10 mouse cellular contexts compared by ENCODE assay signal in genomic region chr2:119250377-119250776, GRCm38 (mm10). TPM values are rescaled to one million over a fixed set of nuclear protein-coding genes. Genes with fewer than 3 reads are reported as not detected.
DNase-seq lines count a peak whose midpoint lies in the region; ATAC-seq and TF ChIP-seq lines count a peak whose summit lies in the region.
"Had no signal": no experiment of that assay in that cellular context is flagged by ENCODE, and none has a peak within 500 bp of the region (broad histone marks: within the 10 kb centered on the region; RNA-seq: fewer than 3 reads in every experiment).

No protein-coding gene starts in this region.

- no peak for TF ChIP-seq CTCF in lung, postnatal 0 days (IDR thresholded peaks at IDR 0.05)

- H3K27me3 ChIP-seq in heart, embryonic 12.5 days (replicated peaks) = peaks cover 47% of the 10 kb centered on the region
- no peaks in the 10 kb centered on the region for H3K27me3 ChIP-seq in lung, postnatal 0 days (replicated peaks; ENCODE audit: insufficient read depth, low read length)
- H3K27me3 ChIP-seq in forebrain, embryonic 16.5 days (replicated peaks; ENCODE audit: control insufficient read depth, insufficient read depth, low read length) = peaks cover 8% of the 10 kb centered on the region
- no peaks in the 10 kb centered on the region for H3K27me3 ChIP-seq in stomach, embryonic 15.5 days (replicated peaks)

- no peak overlapping the region for H3K4me3 ChIP-seq in heart, embryonic 12.5 days
- no peak overlapping the region for H3K4me3 ChIP-seq in lung, postnatal 0 days (ENCODE audit: low read depth, low read length)
- H3K4me3 ChIP-seq in forebrain, embryonic 16.5 days (replicated peaks; ENCODE audit: low read length) = no peak overlapping the region
- no peak overlapping the region for H3K4me3 ChIP-seq in stomach, embryonic 15.5 days (replicated peaks)

- DNase-seq in heart, adult 11 months = no peak
- DNase-seq in lung, postnatal 0 days (ENCODE audit: low spot score) = no peak
- no peak for DNase-seq in lung, postnatal 4 days
- DNase-seq in right cerebral cortex, postnatal 4 days = no peak

- H3K4me2 ChIP-seq in heart, embryonic 12.5 days = peak overlapping the region; percentile 58; the same call in 1 of the 2 replicates
- H3K4me2 ChIP-seq in lung, postnatal 0 days (replicated peaks; ENCODE audit: low read depth, low read length) = no peak overlapping the region
- H3K4me2 ChIP-seq in forebrain, embryonic 16.5 days (ENCODE audit: low read length) = no peak overlapping the region
- no peak overlapping the region for H3K4me2 ChIP-seq in stomach, embryonic 15.5 days

- no peak overlapping the region for H3K9ac ChIP-seq in heart, embryonic 12.5 days
- H3K9ac ChIP-seq in lung, postnatal 0 days (replicated peaks; ENCODE audit: low read depth) = no peak overlapping the region
- no peak overlapping the region for H3K9ac ChIP-seq in forebrain, embryonic 16.5 days (replicated peaks; ENCODE audit: low read depth, low read length)
- H3K9ac ChIP-seq in stomach, embryonic 15.5 days = no peak overlapping the region

- WGBS in heart, embryonic 12.5 days = 63% methylated on average over 5 of the region's 5 CpGs
- 54% methylated on average over 5 of the region's 5 CpGs for WGBS in lung, postnatal 0 days
- WGBS in forebrain, embryonic 16.5 days = 57% methylated on average over 5 of the region's 5 CpGs
- 55% methylated on average over 5 of the region's 5 CpGs for WGBS in stomach, embryonic 15.5 days

- TF ChIP-seq EP300 in lung, postnatal 0 days (IDR thresholded peaks at IDR 0.05) = no peak

- H3K9me3 ChIP-seq in heart, embryonic 12.5 days (replicated peaks) = no peaks in the 10 kb centered on the region
- no peaks in the 10 kb centered on the region for H3K9me3 ChIP-seq in lung, postnatal 0 days (ENCODE audit: low read length)
- no peaks in the 10 kb centered on the region for H3K9me3 ChIP-seq in forebrain, embryonic 16.5 days (ENCODE audit: control insufficient read depth, low read length)
- H3K9me3 ChIP-seq in stomach, embryonic 15.5 days = no peaks in the 10 kb centered on the region

- no peak for ATAC-seq in heart, embryonic 12.5 days (ENCODE audit: insufficient number of reproducible peaks, low FRiP score)
- ATAC-seq in lung, postnatal 0 days = peak; percentile 4; the same call in 1 of the 2 replicates
- ATAC-seq in forebrain, embryonic 16.5 days = 0 out of 2 replicates have a peak, but pooled peaks have one; percentile 10
- peak; percentile 16; the same call in 1 of the 2 replicates for ATAC-seq in stomach, embryonic 15.5 days (ENCODE audit: insufficient read depth, low FRiP score, low read depth)

- peaks cover 4% of the 10 kb centered on the region for H3K4me1 ChIP-seq in heart, embryonic 12.5 days (replicated peaks)
- H3K4me1 ChIP-seq in lung, postnatal 0 days (ENCODE audit: insufficient read depth, low read depth, low read length) = no peaks in the 10 kb centered on the region
- 0 out of 2 replicates have a peak, but pooled peaks cover 2% of the 10 kb centered on the region for H3K4me1 ChIP-seq in forebrain, embryonic 16.5 days (replicated peaks; ENCODE audit: control insufficient read depth, insufficient read depth, low read length)
- H3K4me1 ChIP-seq in stomach, embryonic 15.5 days = peaks cover 14% of the 10 kb centered on the region

- H3K27ac ChIP-seq in heart, embryonic 12.5 days (ENCODE audit: poor library complexity, severe bottlenecking) = no peak overlapping the region
- H3K27ac ChIP-seq in lung, postnatal 0 days (ENCODE audit: low read length) = peak overlapping the region; percentile 43; the same call in 1 of the 2 replicates
- no peak overlapping the region for H3K27ac ChIP-seq in forebrain, embryonic 16.5 days (ENCODE audit: low read length)
- peak overlapping the region; percentile 36 for H3K27ac ChIP-seq in stomach, embryonic 15.5 days

- H3K36me3 ChIP-seq in heart, embryonic 12.5 days = no peaks in the 10 kb centered on the region
- H3K36me3 ChIP-seq in lung, postnatal 0 days (ENCODE audit: insufficient read depth, low read length) = no peaks in the 10 kb centered on the region
- H3K36me3 ChIP-seq in forebrain, embryonic 16.5 days (ENCODE audit: control insufficient read depth, insufficient read depth) = no peaks in the 10 kb centered on the region
- no peaks in the 10 kb centered on the region for H3K36me3 ChIP-seq in stomach, embryonic 15.5 days

RNA-seq across cellular contexts. Expression of gene Spint1, which starts 13.2 kb away (rescaled TPM):
- 0.82 and 1.00 TPM in 2 replicates for polyA plus RNA-seq in heart, embryonic 12.5 days (2016; fragmentation: Nextera tagmentation; extraction: Ambion mirVana)
- polyA plus RNA-seq in lung, postnatal 0 days (2015; fragmentation: Nextera tagmentation; extraction: Ambion mirVana) = 53.7 and 54.8 TPM in 2 replicates
- 0.44 and 0.57 TPM in 2 replicates for polyA plus RNA-seq in forebrain, embryonic 16.5 days (2015; fragmentation: Nextera tagmentation; extraction: Ambion mirVana)
- 74.8 and 80.2 TPM in 2 replicates for polyA plus RNA-seq in stomach, embryonic 15.5 days (2015; fragmentation: Nextera tagmentation; extraction: Ambion mirVana)
- polyA plus RNA-seq: erythroblast, embryonic 14.5 days had no signal

RNA-seq across cellular contexts. Expression of gene Ppp1r14d, which starts 20.7 kb away (rescaled TPM):
- not detected in 2 replicates for polyA plus RNA-seq in heart, embryonic 12.5 days (2016; fragmentation: Nextera tagmentation; extraction: Ambion mirVana)
- polyA plus RNA-seq in lung, postnatal 0 days (2015; fragmentation: Nextera tagmentation; extraction: Ambion mirVana) = 2.1 and 2.2 TPM in 2 replicates
- polyA plus RNA-seq in forebrain, embryonic 16.5 days (2015; fragmentation: Nextera tagmentation; extraction: Ambion mirVana) = not detected in 2 replicates
- polyA plus RNA-seq in stomach, embryonic 15.5 days (2015; fragmentation: Nextera tagmentation; extraction: Ambion mirVana) = 3.0 and 4.4 TPM in 2 replicates
- polyA plus RNA-seq: erythroblast, embryonic 14.5 days; heart, postnatal 0 days; limb, embryonic 14.5 days had no signal

RNA-seq across cellular contexts. Expression of gene Rhov, which starts 20.7 kb away (rescaled TPM):
- polyA plus RNA-seq in heart, embryonic 12.5 days (2016; fragmentation: Nextera tagmentation; extraction: Ambion mirVana) = 0.10 and 0.13 TPM in 2 replicates
- 3.0 and 3.1 TPM in 2 replicates for polyA plus RNA-seq in lung, postnatal 0 days (2015; fragmentation: Nextera tagmentation; extraction: Ambion mirVana)
- polyA plus RNA-seq in forebrain, embryonic 16.5 days (2015; fragmentation: Nextera tagmentation; extraction: Ambion mirVana) = 24.8 and 31.8 TPM in 2 replicates
- polyA plus RNA-seq in stomach, embryonic 15.5 days (2015; fragmentation: Nextera tagmentation; extraction: Ambion mirVana) = 27.1 and 28.4 TPM in 2 replicates
- polyA plus RNA-seq: erythroblast, embryonic 14.5 days; heart, postnatal 0 days had no signal

RNA-seq across cellular contexts. Expression of gene Vps18, which starts 38.2 kb away (rescaled TPM):
- 15.2 and 15.8 TPM in 2 replicates for polyA plus RNA-seq in heart, embryonic 12.5 days (2016; fragmentation: Nextera tagmentation; extraction: Ambion mirVana)
- polyA plus RNA-seq in lung, postnatal 0 days (2015; fragmentation: Nextera tagmentation; extraction: Ambion mirVana) = 11.1 and 11.4 TPM in 2 replicates
- 32.5 and 33.6 TPM in 2 replicates for polyA plus RNA-seq in forebrain, embryonic 16.5 days (2015; fragmentation: Nextera tagmentation; extraction: Ambion mirVana)
- polyA plus RNA-seq in stomach, embryonic 15.5 days (2015; fragmentation: Nextera tagmentation; extraction: Ambion mirVana) = 16.4 and 18.0 TPM in 2 replicates

RNA-seq across cellular contexts. Expression of gene Dnajc17, which starts 41.8 kb away (rescaled TPM):
- polyA plus RNA-seq in heart, embryonic 12.5 days (2016; fragmentation: Nextera tagmentation; extraction: Ambion mirVana) = 12.0 and 12.6 TPM in 2 replicates
- polyA plus RNA-seq in lung, postnatal 0 days (2015; fragmentation: Nextera tagmentation; extraction: Ambion mirVana) = 11.8 and 13.2 TPM in 2 replicates
- polyA plus RNA-seq in forebrain, embryonic 16.5 days (2015; fragmentation: Nextera tagmentation; extraction: Ambion mirVana) = 21.3 and 24.6 TPM in 2 replicates
- polyA plus RNA-seq in stomach, embryonic 15.5 days (2015; fragmentation: Nextera tagmentation; extraction: Ambion mirVana) = 18.5 and 19.4 TPM in 2 replicates

Comparison
In these comparisons a context has a peak if more than half of its experiments do, and no peak if none do; other contexts are left out.
1. H3K27ac ChIP-seq: peak in lung, postnatal 0 days (single experiment) and stomach, embryonic 15.5 days (single experiment); none in heart, embryonic 12.5 days (single experiment) and forebrain, embryonic 16.5 days (single experiment).
2. RNA of gene Spint1, which starts 13.2 kb away (polyA plus RNA-seq): 74.8 to 80.2 TPM in stomach, embryonic 15.5 days and 53.7 to 54.8 TPM in lung, postnatal 0 days; 0.82 to 1.00 TPM in heart, embryonic 12.5 days and 0.44 to 0.57 TPM in forebrain, embryonic 16.5 days; every median in the first group is over 10 times any median in the second.